Mouse (Mus musculus) urinary bladder, adult 18-20 months (tissue): ENCODE measurements around the gene BC048403.
A peak's percentile ranks its signal among the peaks of the same experiment; 100 is the strongest.

Source experiments
- DNase-seq, 2 experiments: peaks; one replicate each; pipeline ENCODE4 v3.0.0; 2022; ENCODE audit warnings: low spot score in 2 of 2, mixed read lengths in 2 of 2

BC048403 gene

GRCm38 (mm10) chr10:121739548-121740505, at the start of gene BC048403:
Gene BC048403 (plus strand): TSS chr10:121739937.
- DNase-seq, result peak; percentile 78 to 85

DNA sequence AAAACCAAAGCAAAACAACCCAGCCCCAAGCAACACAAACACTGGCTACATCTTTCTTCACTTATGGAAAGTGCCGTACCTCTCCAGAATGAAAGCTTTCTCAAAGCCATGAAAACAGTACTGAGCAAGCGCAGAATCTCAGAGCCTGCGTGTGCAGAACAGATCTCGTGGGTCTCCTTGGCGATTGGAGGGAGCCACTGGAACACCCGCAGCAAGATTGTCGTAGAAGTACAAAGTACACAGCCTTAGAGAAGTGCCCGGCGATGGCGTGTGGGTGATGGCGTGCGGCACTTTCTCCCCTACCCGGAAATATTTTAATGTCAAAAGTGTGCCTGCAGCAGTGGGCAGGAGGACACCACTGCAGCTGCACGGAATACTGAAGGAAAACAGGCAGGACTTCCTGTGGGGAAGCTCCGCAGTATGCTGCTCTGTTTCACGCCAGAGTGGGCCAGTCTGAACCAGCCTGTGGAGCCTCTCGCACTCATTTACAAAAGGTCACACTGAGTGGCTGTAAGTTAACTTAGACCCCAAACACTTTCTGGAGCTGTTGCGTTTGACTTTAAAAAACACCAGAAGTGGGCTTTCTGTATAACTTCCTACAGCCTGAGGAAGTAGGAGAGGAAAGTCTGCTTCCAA, 46.7 kb upstream of the BC048403 start:
- DNase-seq, result no peak

GRCm38 (mm10) chr10:121694567-121694966, 45.2 kb upstream of the BC048403 start:
- no peak for DNase-seq

DNA sequence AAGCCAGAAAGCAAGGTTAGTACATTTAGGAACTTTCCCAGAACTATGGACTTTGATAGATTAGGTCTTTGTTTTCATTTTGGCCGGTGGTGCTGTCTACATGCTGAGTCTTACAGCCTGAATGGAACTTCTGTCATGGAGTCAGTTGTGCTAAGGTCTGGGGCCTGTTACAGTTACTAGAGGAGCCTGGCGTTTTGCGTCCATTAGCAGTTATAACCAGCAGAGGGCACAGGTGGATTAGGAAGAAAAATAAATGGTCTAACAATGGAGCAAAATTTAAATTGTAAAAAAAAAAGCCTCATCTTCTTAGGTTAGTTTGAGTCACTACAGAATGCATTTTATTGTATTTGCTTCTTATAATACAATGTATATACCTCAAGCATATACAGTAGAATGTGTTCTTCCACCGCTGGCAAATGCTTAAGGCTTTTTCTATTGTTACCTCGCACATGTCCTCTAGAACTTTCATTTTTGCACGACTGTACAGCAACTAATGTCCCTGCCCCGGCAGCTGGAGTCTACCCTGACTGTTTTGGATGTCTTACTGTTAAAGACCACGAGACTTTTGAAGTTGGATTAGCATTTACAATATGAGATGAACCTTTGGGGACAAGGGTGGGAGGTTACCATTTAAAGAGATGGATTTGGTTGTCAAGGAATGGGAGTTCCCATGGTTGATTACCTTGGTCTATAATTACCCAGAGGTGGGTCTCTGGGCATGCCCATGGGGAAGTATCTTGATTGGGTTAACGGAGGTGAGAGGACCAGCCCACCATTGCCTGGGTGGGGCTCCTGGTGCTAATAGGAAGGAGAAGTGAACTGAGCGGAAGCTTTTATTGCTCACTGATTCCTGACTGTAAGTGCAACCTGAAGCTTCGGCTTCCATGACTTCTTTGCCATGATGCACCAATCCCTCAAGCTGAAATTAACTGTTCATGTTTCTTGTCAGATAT, 38.2 kb upstream of the BC048403 start:
- DNase-seq, result peak in 1 of 2 experiments; percentile 11

DNA sequence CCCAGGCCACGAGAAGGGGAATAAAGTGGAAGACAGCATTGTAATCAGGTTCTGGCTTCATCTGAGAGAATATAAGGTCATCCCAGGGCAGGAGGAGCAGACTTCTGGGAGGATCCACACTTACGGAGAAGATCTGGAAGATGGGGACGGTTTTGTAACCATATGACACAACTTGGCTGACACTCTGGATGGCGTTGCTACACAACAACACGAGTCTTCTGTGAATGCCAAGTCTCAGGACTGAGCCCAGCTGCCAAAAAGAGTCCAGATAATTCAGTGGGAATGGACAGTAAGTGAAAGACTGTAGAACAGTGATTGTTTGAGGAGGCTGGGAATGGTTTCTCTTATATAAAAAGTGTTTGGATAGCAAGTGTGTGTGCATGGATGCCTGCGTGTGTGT, 36.1 kb upstream of the BC048403 start:
- DNase-seq, result peak in 1 of 2 experiments; percentile 64

DNA sequence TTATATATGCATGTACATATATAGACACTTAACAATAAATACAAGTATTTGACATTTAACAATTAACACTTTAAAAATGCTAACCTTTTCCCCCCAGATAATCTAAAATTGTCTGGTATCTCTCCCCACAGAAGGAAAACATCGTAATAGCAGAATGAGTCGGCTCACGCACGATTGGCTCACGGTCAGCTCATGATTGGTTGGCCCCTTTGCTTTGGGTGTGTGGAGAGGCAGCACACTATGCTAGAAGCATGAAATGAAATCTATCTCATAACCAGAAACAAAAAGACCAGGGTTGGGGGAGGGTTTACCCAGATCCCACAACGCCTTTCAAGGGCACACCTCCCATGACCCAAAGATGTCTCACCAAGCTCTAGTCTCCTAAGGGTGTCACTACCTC, 34.9 kb upstream of the BC048403 start:
- DNase-seq, result no peak

GRCm38 (mm10) chr10:121705399-121706163, 34.2 kb upstream of the BC048403 start:
- DNase-seq, result peak in 1 of 2 experiments; percentile 29

- no peak for DNase-seq
Measured at GRCm38 (mm10) chr10:121716862-121717261, 22.9 kb upstream of the BC048403 start.

DNA sequence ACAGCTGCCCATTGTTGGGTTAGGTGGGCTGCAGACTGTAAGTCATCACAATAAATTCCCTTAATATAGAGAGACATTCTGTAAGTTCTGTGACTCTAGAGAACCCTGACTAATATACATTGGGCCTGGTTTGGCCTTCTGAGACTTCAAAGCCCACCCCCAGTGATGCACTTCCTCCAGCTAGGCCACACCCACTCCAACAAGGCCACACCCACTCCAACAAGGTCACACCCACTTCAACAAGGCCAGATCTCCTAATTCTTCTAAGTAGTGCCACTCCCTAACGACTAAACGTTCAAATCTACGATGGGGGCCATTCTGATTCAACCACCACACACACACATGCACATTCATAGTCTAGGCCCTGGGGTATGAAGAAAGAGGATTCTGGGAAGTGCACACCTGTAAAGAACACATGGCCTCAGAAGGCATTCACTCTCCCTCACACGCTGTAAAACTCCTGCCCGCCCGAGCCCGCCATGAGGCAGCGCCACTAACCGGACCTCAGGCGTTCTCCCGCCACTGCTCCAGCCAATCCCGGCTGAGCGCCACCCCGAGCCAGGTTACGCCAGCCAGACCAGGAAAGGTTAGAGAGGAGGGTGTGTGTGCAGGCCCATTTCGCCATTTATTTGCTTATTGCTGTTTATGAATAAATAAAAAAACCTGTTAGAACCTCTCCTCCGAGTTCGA, 20.7 kb upstream of the BC048403 start:
- DNase-seq, result no peak

GRCm38 (mm10) chr10:121720701-121721100, 19.0 kb upstream of the BC048403 start:
- no peak for DNase-seq

GRCm38 (mm10) chr10:121726505-121726904, 13.2 kb upstream of the BC048403 start:
- no peak for DNase-seq

- no peak for DNase-seq
Measured at GRCm38 (mm10) chr10:121727151-121727550, 12.6 kb upstream of the BC048403 start.

DNA sequence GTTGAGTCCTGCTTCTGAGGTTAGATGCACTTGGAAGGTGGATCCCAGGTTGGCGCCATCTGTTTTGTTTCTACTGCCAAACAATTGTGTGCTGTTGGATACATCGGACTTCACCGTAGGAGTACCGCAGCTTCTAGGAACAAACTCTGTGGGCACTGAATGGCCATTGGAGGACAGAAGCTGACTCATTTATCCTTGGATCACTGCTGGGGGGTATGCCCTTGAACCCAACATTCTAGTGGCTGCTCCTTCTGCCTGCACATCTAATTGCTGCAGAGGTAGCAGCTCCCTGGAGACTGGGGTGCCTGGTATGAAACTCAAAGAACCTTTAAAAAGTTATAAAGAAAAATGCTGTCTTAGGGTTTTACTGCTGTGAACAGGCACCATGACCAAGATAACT, 11.5 kb upstream of the BC048403 start:
- DNase-seq, result no peak

DNA sequence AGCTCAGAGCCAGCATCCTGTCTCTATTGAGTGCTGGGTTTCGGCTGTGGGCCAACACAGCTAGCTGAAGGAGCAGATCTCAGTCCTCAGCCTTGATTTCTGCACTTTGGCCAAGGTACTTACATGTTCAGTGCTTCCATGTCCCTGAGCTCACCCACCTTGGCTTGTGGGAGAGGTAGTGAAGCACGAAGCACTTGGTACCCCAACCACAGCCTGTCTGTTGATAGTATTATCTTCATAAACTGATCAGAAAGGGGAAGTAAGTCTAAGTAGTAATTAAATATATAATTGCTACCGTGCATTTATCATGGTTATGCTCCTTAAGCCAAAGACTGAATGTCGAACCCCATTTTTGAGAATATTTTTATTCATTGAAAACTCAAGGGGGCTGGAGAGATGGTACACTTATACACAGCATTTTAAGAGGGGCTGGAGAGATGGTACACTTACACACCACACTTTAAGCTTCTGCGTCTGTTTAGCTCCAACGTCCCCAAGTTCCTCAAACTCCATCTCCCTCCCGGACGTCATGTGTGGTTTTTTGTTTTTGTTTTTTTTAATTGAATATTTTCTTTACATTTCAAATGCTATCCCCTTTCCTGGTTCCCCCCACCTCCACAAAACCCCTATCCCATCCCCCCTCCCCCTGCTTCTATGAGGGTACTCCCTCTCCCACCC, 8.6 kb upstream of the BC048403 start:
- no peak for DNase-seq

- no peak for DNase-seq
Measured at GRCm38 (mm10) chr10:121732542-121732941, 7.2 kb upstream of the BC048403 start.

- DNase-seq, result no peak
Measured at GRCm38 (mm10) chr10:121737256-121737655, 2.5 kb upstream of the BC048403 start.

DNA sequence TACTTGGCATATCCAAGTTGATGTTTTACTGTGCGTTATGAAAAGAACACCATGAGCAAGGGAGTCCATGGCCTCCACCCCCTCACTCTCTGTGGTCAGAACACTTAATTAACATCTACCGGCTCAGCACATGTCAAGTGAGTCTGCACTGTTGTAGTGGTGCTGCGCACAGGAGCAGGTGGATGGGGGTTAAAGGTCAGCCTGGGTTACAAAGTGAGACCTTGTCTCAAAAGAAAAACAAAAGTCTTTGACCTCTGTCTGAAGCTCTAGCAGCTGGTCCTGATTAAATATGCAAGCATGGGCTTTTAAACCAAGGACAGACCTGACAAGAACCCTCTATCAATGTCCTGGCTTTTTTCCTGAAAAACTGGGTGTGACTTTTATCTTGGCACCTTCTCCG, 2.6 kb downstream of the BC048403 start:
- DNase-seq, result no peak

- DNase-seq, result no peak
Measured at GRCm38 (mm10) chr10:121750175-121750574, 10.4 kb downstream of the BC048403 start.

GRCm38 (mm10) chr10:121754237-121754636, 14.5 kb downstream of the BC048403 start:
- no peak for DNase-seq

DNA sequence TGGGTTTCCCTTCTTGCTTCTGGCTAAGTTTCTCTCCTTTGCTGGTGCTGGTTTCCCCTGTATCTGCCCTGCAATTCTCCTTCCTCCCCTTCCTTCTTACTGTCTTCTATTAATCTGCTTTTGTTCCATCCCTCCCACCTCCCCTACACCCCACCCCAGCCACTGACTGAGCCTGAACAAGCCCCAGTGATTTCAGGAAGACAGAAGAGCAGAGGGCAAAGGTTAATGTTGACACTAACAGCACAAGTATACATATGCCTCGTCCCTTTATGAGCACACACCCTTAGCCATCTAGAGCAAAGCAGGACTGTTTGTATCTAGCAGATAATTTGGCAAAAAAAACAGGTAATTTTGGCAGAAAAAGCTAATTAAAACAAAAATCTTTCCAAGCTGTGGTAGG, 16.1 kb downstream of the BC048403 start:
- no peak for DNase-seq
